Mouse (Mus musculus) heart, adult 2 months (tissue): ENCODE measurements around the gene Taf1c. TPM values are rescaled to one million over a fixed set of nuclear protein-coding genes. Genes with fewer than 3 reads are reported as not detected.

Source experiments
- DNase-seq, 2 experiments: peaks; one replicate each; pipeline ENCODE4 v3.0.0; 2021
- H3K27ac ChIP-seq: fragments of 200-600 bp; 2 replicates; pipeline ENCODE4 v1.8.1; 2022
- H3K27me3 ChIP-seq: fragments of 200-500 bp; 2 replicates; pipeline ENCODE4 v1.6.1; 2012; ENCODE audit warnings: mild to moderate bottlenecking, low read length, inconsistent platforms, mixed read lengths; ENCODE audit not compliant: control insufficient read depth, insufficient read depth
- H3K36me3 ChIP-seq: fragments of 200-500 bp; 2 replicates; pipeline ENCODE4 v1.6.1; 2012; ENCODE audit warnings: low read length, inconsistent platforms; ENCODE audit not compliant: control insufficient read depth, insufficient read depth
- H3K4me1 ChIP-seq: fragments of 200-500 bp; 2 replicates; pipeline ENCODE4 v1.6.1; 2011; ENCODE audit warnings: low read length; ENCODE audit not compliant: control insufficient read depth, insufficient read depth
- H3K4me3 ChIP-seq: fragments of 200-600 bp; 2 replicates; pipeline ENCODE4 v1.8.1; 2022
- H3K79me2 ChIP-seq: fragments of 200-500 bp; replicated peaks from 2 replicates; pipeline ENCODE4 v1.6.1; 2012; ENCODE audit warnings: mild to moderate bottlenecking, inconsistent platforms, low read length, moderate library complexity, mixed read lengths; ENCODE audit not compliant: control insufficient read depth, insufficient read depth
- H3K9ac ChIP-seq: fragments of 200-500 bp; 2 replicates; pipeline ENCODE4 v1.6.1; 2012; ENCODE audit warnings: low read depth, mild to moderate bottlenecking, control low read depth, inconsistent platforms, low read length, mixed read lengths
- CTCF ChIP-seq: fragments of 200-600 bp; IDR thresholded peaks from 2 replicates; pipeline ENCODE4 v1.8.1; 2022; ENCODE audit warnings: antibody characterized with exemption, mild to moderate bottlenecking, moderate library complexity
- EP300 ChIP-seq: fragments of 200-500 bp; IDR thresholded peaks from 2 replicates; pipeline ENCODE4 v1.6.1; 2011; ENCODE audit warnings: low read depth, low read length, control low read depth; ENCODE audit not compliant: insufficient read depth
- POLR2A ChIP-seq: fragments of 200-500 bp; IDR thresholded peaks from 2 replicates; pipeline ENCODE4 v1.6.1; 2011; ENCODE audit warnings: mild to moderate bottlenecking, low read depth, low read length, control low read depth; ENCODE audit not compliant: insufficient read depth
- WGBS: fragments of 180-500 bp; shearing (Covaris S2); methylation state at CpG from one replicate; pipeline ENCODE4 v1.1.7; 2018; 5-methylcytosine and 5-hydroxymethylcytosine counted together
- intact Hi-C: fragments of 180-260 bp; cut with DNase I; formaldehyde crosslinking; loops from one replicate; pipeline ENCODE4 v1.15.1; 2025
- long read RNA-seq: library from polyadenylated mRNA; stranded (forward); transcript quantifications from one replicate; pipeline ENCODE4 v2.0.0, GENCODE M21; 2021
- polyA plus RNA-seq: library from polyadenylated mRNA; depleted of rRNA; stranded (reverse); fragments of >200 nt; gene quantifications from 2 replicates; pipeline ENCODE4 v1.2.3, GENCODE M21; 2012; rRNA removed
- total RNA-seq, 2 experiments: library from RNA; stranded (reverse); gene quantifications; 2 replicates each; pipeline ENCODE4 v1.2.3; 2021

Gene Taf1c
- 1 to 10 TPM; 3.6 to 3.7 TPM for total RNA-seq
- polyA plus RNA-seq: 6.5 and 8.7 TPM in 2 replicates
- long read RNA-seq, partial matches to known transcripts: 0 of 6 reads
- long read RNA-seq, other reads (novel, unspliced or antisense): 1 of 6 reads

- Histone ChIP-seq H3K27me3 (no peaks in the 10 kb centered on the region), H3K4me3 (peak within 1 kb of the TSS; percentile 76), H3K27ac (peak within 1 kb of the TSS; percentile 79), H3K4me1 (peaks cover 4% of the 10 kb centered on the region), H3K9ac (peak within 1 kb of the TSS; percentile 87), H3K36me3 (no peaks in the 10 kb centered on the region), H3K79me2 (no peaks in the 10 kb centered on the region)
- WGBS: under 1% methylated on average over 23 of the region's 23 CpGs
- intact Hi-C loops: loop anchor here (2.0 to 5.0 kb wide), 4 partner anchors 30 to 192 kb away; partner anchors contain the start of genes Dnaaf1, Hsdl1 and Necab2
- TF ChIP-seq CTCF (peak; percentile 94), POLR2A (peak; percentile 88), EP300 (peak; percentile 73; the same call in 1 of the 2 replicates)
- peak; percentile 91 to 94 for DNase-seq
Observed at GRCm38 (mm10) chr8:119604996-119605395, at the start of gene Taf1c. TSS of gene Taf1c (minus strand) at chr8:119605222.

DNA sequence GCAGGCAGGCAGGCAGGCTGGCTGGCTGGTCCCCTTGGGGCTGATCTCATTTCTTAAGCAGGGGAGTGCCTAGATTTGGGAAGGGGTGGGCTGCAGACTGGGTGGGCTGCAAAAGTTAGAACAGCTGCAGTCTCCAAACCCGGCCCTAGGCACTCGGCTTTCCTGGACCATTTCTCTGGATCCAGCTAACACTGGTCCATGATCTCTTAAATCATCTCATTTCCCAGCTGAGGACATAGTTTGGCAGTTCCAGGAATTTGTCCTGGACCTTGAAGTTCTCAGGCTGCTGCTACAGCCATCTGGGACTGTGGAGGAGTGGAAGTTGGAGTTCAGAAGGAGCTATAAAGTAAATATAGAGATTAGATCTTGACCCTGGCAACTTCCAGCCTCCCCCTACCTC, 46.3 kb upstream of the Taf1c start:
- H3K4me3 ChIP-seq: no peak overlapping the region
- no peaks in the 10 kb centered on the region for H3K36me3 ChIP-seq
- no peak overlapping the region for H3K9ac ChIP-seq
- H3K4me1 ChIP-seq: no peaks in the 10 kb centered on the region
- TF ChIP-seq POLR2A (no peak), EP300 (no peak), CTCF (no peak)
- DNase-seq: peak in 1 of 2 experiments; percentile 17
- no peaks in the 10 kb centered on the region for H3K27me3 ChIP-seq
- H3K79me2 ChIP-seq: no peaks in the 10 kb centered on the region
- WGBS: 32% methylated on average over 2 of the region's 2 CpGs
- H3K27ac ChIP-seq: no peak overlapping the region
- intact Hi-C loops: no loop called here

GRCm38 (mm10) chr8:119646846-119647245, 41.8 kb upstream of the Taf1c start:
- H3K27me3 ChIP-seq: no peaks in the 10 kb centered on the region
- WGBS: 71% methylated on average over 7 of the region's 7 CpGs

DNA sequence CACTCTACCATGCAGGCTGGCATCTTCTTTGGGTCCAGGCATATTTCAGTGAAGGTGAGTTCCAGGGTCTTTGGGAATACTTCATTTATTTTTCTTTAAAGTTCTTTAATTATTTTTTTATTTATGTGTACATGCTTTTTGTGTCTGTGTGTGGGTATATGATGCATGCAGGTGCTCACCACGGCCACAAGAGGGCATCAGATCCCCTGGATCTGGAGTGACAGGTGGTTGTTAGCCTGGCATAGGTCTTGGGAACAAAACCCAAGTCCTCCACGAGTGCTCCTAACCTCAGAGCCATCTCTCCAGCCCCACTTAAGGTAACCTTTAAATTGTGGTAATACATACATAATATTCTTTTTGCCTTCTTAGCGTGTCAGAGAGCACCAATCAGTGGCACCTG, 41.2 kb upstream of the Taf1c start:
- H3K9ac ChIP-seq: no peak overlapping the region
- intact Hi-C loops: no loop called here
- no peak for DNase-seq
- WGBS: 80% methylated on average over 3 of the region's 3 CpGs
- TF ChIP-seq EP300 (no peak), CTCF (peak; percentile 27; the same call in 1 of the 2 replicates), POLR2A (no peak)
- no peak overlapping the region for H3K27ac ChIP-seq
- no peak overlapping the region for H3K4me3 ChIP-seq
- no peaks in the 10 kb centered on the region for H3K27me3 ChIP-seq
- H3K4me1 ChIP-seq: no peaks in the 10 kb centered on the region
- H3K36me3 ChIP-seq: no peaks in the 10 kb centered on the region
- H3K79me2 ChIP-seq: no peaks in the 10 kb centered on the region

More at GRCm38 (mm10) chr8:119646846-119647245, 41.8 kb upstream of the Taf1c start:
- no peak overlapping the region for H3K9ac ChIP-seq
- no peaks in the 10 kb centered on the region for H3K79me2 ChIP-seq
- no peaks in the 10 kb centered on the region for H3K4me1 ChIP-seq
- H3K4me3 ChIP-seq: no peak overlapping the region
- DNase-seq: no peak
- H3K36me3 ChIP-seq: no peaks in the 10 kb centered on the region
- intact Hi-C loops: no loop called here
- TF ChIP-seq CTCF: no peak
- TF ChIP-seq POLR2A: no peak
- TF ChIP-seq EP300: no peak
- H3K27ac ChIP-seq: no peak overlapping the region

DNA sequence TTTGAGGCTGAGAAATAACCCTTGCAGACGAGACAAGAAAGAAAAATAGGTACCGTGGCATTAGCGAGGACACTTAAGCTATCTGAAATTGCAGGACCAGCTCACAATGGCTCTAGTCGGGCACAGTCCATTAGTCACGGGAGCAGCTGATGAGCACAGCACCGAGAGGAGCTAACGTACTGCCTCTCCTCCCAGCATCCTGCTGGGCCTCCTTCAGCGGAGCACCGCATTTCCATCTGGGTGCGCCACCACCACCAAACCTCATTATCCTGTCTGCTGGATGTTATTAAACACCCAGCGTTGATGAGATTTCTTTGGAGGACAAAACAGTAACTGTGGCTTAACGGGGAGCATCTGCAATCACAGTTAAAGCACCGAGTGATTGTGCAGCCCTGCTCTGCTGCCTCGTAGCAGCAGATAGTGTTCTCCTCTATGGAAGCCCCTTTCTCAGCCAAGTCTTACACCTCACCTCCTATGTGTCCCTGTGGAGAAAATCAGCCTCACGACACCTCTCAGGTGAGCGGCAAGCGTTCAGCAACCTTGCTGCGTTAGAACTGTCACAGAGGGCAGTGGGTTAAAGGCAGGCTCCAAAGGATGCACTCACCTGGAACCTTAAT, 40.1 kb upstream of the Taf1c start:
- H3K9ac ChIP-seq: no peak overlapping the region
- intact Hi-C loops: no loop called here
- H3K79me2 ChIP-seq: no peaks in the 10 kb centered on the region
- H3K36me3 ChIP-seq: no peaks in the 10 kb centered on the region
- H3K4me3 ChIP-seq: no peak overlapping the region
- WGBS: 68% methylated on average over 18 of the region's 18 CpGs
- peaks cover under 1% of the 10 kb centered on the region; the same call in 1 of the 2 replicates for H3K4me1 ChIP-seq
- no peak for TF ChIP-seq CTCF
- TF ChIP-seq POLR2A: no peak
- TF ChIP-seq EP300: no peak
- H3K27ac ChIP-seq: no peak overlapping the region
- no peak for DNase-seq
- H3K27me3 ChIP-seq: no peaks in the 10 kb centered on the region

DNA sequence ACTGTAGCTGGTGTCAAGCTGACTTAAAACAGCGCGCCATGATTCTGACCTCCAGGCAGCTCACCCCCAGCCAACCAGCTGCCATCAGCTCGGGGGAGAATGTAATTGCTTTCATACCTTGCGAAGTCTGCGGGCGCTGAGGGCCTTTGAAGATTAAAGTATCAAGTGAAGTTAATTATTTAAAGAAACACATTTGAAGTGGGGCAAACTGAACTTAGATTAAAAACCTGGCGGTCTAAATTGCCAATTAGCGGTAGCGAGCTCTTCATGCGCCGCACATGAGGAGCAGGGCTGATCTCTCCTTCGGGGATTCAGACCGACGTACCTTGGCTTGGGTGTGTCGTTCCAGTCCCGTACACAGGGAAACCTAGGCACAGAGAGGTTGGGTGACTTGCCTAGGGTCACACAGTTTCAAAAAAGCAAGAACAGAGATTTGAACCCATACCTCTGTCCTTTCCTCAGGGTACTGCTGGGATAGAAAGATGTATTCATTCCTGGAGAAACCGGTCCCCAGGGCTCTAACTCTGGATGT, 39.5 kb upstream of the Taf1c start:
- no peak overlapping the region for H3K9ac ChIP-seq
- no peaks in the 10 kb centered on the region for H3K79me2 ChIP-seq
- TF ChIP-seq EP300: no peak
- no peak for TF ChIP-seq CTCF
- no peak for TF ChIP-seq POLR2A
- no peaks in the 10 kb centered on the region for H3K27me3 ChIP-seq
- no peak for DNase-seq
- no peak overlapping the region for H3K27ac ChIP-seq
- H3K4me1 ChIP-seq: peaks cover 2% of the 10 kb centered on the region; the same call in 1 of the 2 replicates
- H3K4me3 ChIP-seq: no peak overlapping the region
- no peaks in the 10 kb centered on the region for H3K36me3 ChIP-seq
- intact Hi-C loops: no loop called here
- WGBS: 91% methylated on average over 17 of the region's 17 CpGs
